Mouse (Mus musculus) cerebellum, postnatal 14 days (tissue): ENCODE data around the gene Mmp23.
"Not testable (repeated sequence)": the region's sequence is repeated elsewhere in the genome, so short reads cannot be mapped to it uniquely, and the experiment has no call there.

Experiments
- DNase-seq, 2 experiments: peaks; one replicate each; pipeline ENCODE4 v3.0.0; 2021; ENCODE audit warnings: mixed read lengths in 2 of 2

Gene Mmp23

GRCm38 (mm10) chr4:155654456-155655298, 1.5 kb upstream of the Mmp23 start:
- peak; percentile 69 to 75 for DNase-seq

GRCm38 (mm10) chr4:155654183-155654455, 935 bp upstream of the Mmp23 start:
- no peak for DNase-seq

GRCm38 (mm10) chr4:155653451-155654182, 433 bp upstream of the Mmp23 start:
- peak; percentile 68 to 72 for DNase-seq

- peak; percentile 53 to 68 for DNase-seq
Measured at GRCm38 (mm10) chr4:155652283-155653085, 700 bp downstream of the Mmp23 start.

GRCm38 (mm10) chr4:155651553-155652269, 1.5 kb downstream of the Mmp23 start:
- DNase-seq = no peak

- no peak for DNase-seq
Measured at GRCm38 (mm10) chr4:155649355-155649754, 3.8 kb downstream of the Mmp23 start.

GRCm38 (mm10) chr4:155645721-155646120, 7.5 kb downstream of the Mmp23 start:
- DNase-seq = no peak

- not testable (repeated sequence) for DNase-seq
Measured at GRCm38 (mm10) chr4:155645308-155645707, 7.9 kb downstream of the Mmp23 start, which contains the start of gene Gm10563. Gene Gm10563, minus strand, starts transcription at chr4:155645408.

- no peak for DNase-seq
Measured at GRCm38 (mm10) chr4:155643531-155643930, 9.7 kb downstream of the Mmp23 start.

GRCm38 (mm10) chr4:155635766-155636499, 17.3 kb downstream of the Mmp23 start:
- DNase-seq = no peak

- no peak for DNase-seq
Measured at GRCm38 (mm10) chr4:155630267-155630666, 22.9 kb downstream of the Mmp23 start.

- peak; percentile 96 to 98 for DNase-seq
Measured at GRCm38 (mm10) chr4:155624338-155625291, 28.6 kb downstream of the Mmp23 start, which contains the start of gene Cdk11b. Gene Cdk11b, plus strand, starts transcription at chr4:155624854.

GRCm38 (mm10) chr4:155618321-155618720, 34.9 kb downstream of the Mmp23 start:
- no peak for DNase-seq

GRCm38 (mm10) chr4:155613264-155613663, 39.9 kb downstream of the Mmp23 start:
- DNase-seq = no peak

- DNase-seq = no peak
Measured at GRCm38 (mm10) chr4:155611860-155612259, 41.3 kb downstream of the Mmp23 start.

- no peak for DNase-seq
Measured at GRCm38 (mm10) chr4:155606825-155607224, 46.4 kb downstream of the Mmp23 start.

- DNase-seq = no peak
Measured at GRCm38 (mm10) chr4:155605132-155605531, 48.1 kb downstream of the Mmp23 start.

- DNase-seq = no peak
Measured at GRCm38 (mm10) chr4:155603801-155604200, 49.4 kb downstream of the Mmp23 start.

- no peak for DNase-seq
Measured at GRCm38 (mm10) chr4:155602753-155603152, 50.4 kb downstream of the Mmp23 start.

GRCm38 (mm10) chr4:155601997-155602456, 51.2 kb downstream of the Mmp23 start:
- no peak for DNase-seq
